Mouse (Mus musculus) forebrain, embryonic 15.5 days (tissue): Measurements from ENCODE around the gene Abhd6. TPM values are rescaled to one million over a fixed set of nuclear protein-coding genes. Genes with fewer than 3 reads are reported as not detected.

Source experiments
- ATAC-seq: fragments of 200-750 bp; cut with Nextera tagmentation; replicated peaks from 2 replicates; pipeline ENCODE4 v1.8.0; 2017; ENCODE audit warnings: mild to moderate bottlenecking, moderate TSS enrichment, moderate library complexity
- H3K27ac ChIP-seq: fragments of 300-500 bp; sonication (generic); replicated peaks from 2 replicates; pipeline ENCODE4 v1.5.1; 2015; ENCODE audit warnings: mild to moderate bottlenecking, inconsistent platforms
- H3K27me3 ChIP-seq: fragments of 300-500 bp; sonication (generic); 2 replicates; pipeline ENCODE4 v1.6.1; 2015; ENCODE audit warnings: inconsistent platforms
- H3K36me3 ChIP-seq: fragments of 300-500 bp; sonication (generic); 2 replicates; pipeline ENCODE4 v1.6.1; 2015; ENCODE audit warnings: mild to moderate bottlenecking, inconsistent platforms
- H3K4me1 ChIP-seq: fragments of 300-500 bp; sonication (generic); 2 replicates; pipeline ENCODE4 v1.6.1; 2015; ENCODE audit warnings: inconsistent platforms
- H3K4me2 ChIP-seq: fragments of 300-500 bp; sonication (generic); replicated peaks from 2 replicates; pipeline ENCODE4 v1.6.1; 2015; ENCODE audit warnings: mild to moderate bottlenecking, inconsistent platforms
- H3K4me3 ChIP-seq: fragments of 300-500 bp; sonication (generic); 2 replicates; pipeline ENCODE4 v1.5.1; 2015; ENCODE audit warnings: mild to moderate bottlenecking, inconsistent platforms
- H3K9ac ChIP-seq: fragments of 300-500 bp; sonication (generic); replicated peaks from 2 replicates; pipeline ENCODE4 v1.6.1; 2015; ENCODE audit warnings: mild to moderate bottlenecking, inconsistent platforms
- H3K9me3 ChIP-seq: fragments of 300-500 bp; sonication (generic); 2 replicates; pipeline ENCODE4 v1.6.1; 2016; ENCODE audit warnings: inconsistent platforms
- WGBS: fragments of 180-500 bp; shearing (Covaris S2); methylation state at CpG from one replicate; pipeline ENCODE4 v1.1.7; 2015; ENCODE audit warnings: mixed read lengths; 5-methylcytosine and 5-hydroxymethylcytosine counted together
- polyA plus RNA-seq: library from polyadenylated mRNA; unstranded; fragments of >200 nt; fragmentation: Nextera tagmentation; extraction: Ambion mirVana; gene quantifications from 2 replicates; pipeline ENCODE4 v1.2.1, GENCODE M21; 2015

The Abhd6 gene
- polyA plus RNA-seq, 1 experiment from 2014 or later = 33.0 TPM

DNA sequence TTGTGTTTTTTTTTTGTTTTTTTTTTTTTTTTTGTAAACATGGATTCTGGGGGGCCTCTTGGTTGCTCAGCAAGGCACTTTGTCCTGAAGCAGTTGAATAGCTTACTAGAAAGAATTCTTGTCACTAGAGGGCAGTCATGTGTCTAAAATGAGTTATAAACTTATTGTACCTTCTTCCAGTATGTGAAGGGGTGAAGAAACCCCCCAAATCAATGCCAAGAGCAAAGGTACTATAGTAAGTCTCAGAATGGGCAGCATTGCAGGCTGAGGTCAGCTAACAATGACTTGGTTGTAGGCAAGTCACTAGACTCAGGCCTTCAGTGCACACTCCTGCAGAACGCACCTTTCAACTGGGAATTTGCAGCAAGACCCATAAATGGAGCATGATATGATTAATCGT lies 89.9 kb downstream of the Abhd6 start:
- Histone ChIP-seq H3K36me3 (peaks cover 36% of the 10 kb centered on the region), H3K9me3 (no peaks in the 10 kb centered on the region), H3K4me2 (no peak overlapping the region), H3K4me1 (peaks cover 8% of the 10 kb centered on the region), H3K4me3 (no peak overlapping the region), H3K9ac (no peak overlapping the region), H3K27ac (no peak overlapping the region), H3K27me3 (no peaks in the 10 kb centered on the region)
- peak; percentile 39; the same call in 1 of the 2 replicates for ATAC-seq
- 93% methylated on average over 2 of the region's 2 CpGs for WGBS

DNA sequence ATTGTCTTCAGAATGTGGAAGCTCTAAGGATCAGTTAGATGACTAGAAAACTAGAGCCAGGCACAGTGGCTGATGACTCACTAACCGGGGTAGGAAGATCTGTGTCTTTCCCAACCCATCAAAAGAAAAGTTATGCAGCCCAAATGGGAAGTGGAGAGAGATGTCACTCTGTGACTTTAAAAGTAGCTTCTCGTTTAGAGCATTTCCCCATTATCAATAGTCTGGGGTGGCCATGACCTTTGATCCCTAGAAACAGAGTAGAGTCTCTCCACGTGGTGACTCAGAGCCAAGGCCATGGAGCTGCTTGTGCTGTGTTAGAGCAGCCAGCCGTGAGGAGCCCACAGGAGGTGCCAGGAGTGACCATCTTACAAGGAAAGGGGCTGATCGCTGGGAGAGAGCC lies 90.7 kb downstream of the Abhd6 start:
- Histone ChIP-seq H3K27ac (0 out of 2 replicates have a peak overlapping the region, but pooled peaks have one; percentile 19), H3K4me1 (peaks cover 12% of the 10 kb centered on the region), H3K9ac (no peak overlapping the region), H3K27me3 (no peaks in the 10 kb centered on the region), H3K9me3 (no peaks in the 10 kb centered on the region), H3K36me3 (peaks cover 31% of the 10 kb centered on the region), H3K4me3 (no peak overlapping the region), H3K4me2 (no peak overlapping the region)
- WGBS = 39% methylated on average over 5 of the region's 5 CpGs
- no peak for ATAC-seq

- H3K4me2 ChIP-seq = no peak overlapping the region
These were observed 92.3 kb downstream of the Abhd6 start for GRCm38 (mm10) chr14:8094931-8095561.

GRCm38 (mm10) chr14:8095562-8095950 lies 92.9 kb downstream of the Abhd6 start:
- H3K4me3 ChIP-seq = no peak overlapping the region
- no peak overlapping the region for H3K9ac ChIP-seq
- no peak for ATAC-seq
- H3K36me3 ChIP-seq = peaks cover 10% of the 10 kb centered on the region
- peaks cover 24% of the 10 kb centered on the region for H3K4me1 ChIP-seq
- H3K27ac ChIP-seq = no peak overlapping the region
- no peaks in the 10 kb centered on the region for H3K9me3 ChIP-seq
- WGBS = 78% methylated on average over 7 of the region's 7 CpGs
- H3K27me3 ChIP-seq = no peaks in the 10 kb centered on the region
- no peak overlapping the region for H3K4me2 ChIP-seq

More at GRCm38 (mm10) chr14:8094931-8095561, 92.3 kb downstream of the Abhd6 start:
- Histone ChIP-seq H3K27ac (no peak overlapping the region), H3K4me1 (peaks cover 24% of the 10 kb centered on the region), H3K9me3 (no peaks in the 10 kb centered on the region), H3K36me3 (peaks cover 15% of the 10 kb centered on the region), H3K27me3 (no peaks in the 10 kb centered on the region), H3K9ac (no peak overlapping the region), H3K4me3 (no peak overlapping the region)
- WGBS = 51% methylated on average over 3 of the region's 3 CpGs
- no peak for ATAC-seq

GRCm38 (mm10) chr14:8097978-8098686 lies 95.4 kb downstream of the Abhd6 start, which contains the start of gene Pxk:
Gene Pxk, plus strand, starts transcription at chr14:8098211.
- Histone ChIP-seq H3K27ac (peak within 1 kb of the TSS; percentile 73), H3K9ac (peak within 1 kb of the TSS; percentile 71), H3K9me3 (no peaks in the 10 kb centered on the region), H3K4me1 (peaks cover 33% of the 10 kb centered on the region), H3K4me3 (peak within 1 kb of the TSS; percentile 73), H3K27me3 (no peaks in the 10 kb centered on the region), H3K4me2 (peak within 1 kb of the TSS; percentile 59), H3K36me3 (no peaks in the 10 kb centered on the region)
- ATAC-seq = peak; percentile 94
- under 1% methylated on average over 81 of the region's 89 CpGs for WGBS

DNA sequence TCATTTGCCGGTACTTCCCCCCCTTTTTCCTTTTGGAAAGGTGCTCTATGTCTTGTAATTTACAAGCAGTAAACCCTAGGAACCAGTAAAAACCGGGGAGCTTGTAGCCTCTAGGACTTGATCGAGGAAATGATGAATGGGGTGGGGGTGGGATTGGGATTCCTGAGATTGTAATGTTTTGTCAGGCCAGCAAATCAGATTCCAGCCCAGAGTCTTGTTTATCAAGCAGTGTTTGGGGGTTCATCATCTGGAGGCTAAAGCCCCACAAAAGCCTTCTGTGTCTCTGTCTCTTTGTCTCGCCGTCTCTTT lies 95.9 kb downstream of the Abhd6 start:
- 2% methylated on average over 5 of the region's 5 CpGs for WGBS
- H3K4me1 ChIP-seq = peaks cover 35% of the 10 kb centered on the region
- no peak for ATAC-seq
- H3K4me3 ChIP-seq = peak overlapping the region; percentile 73
- peak overlapping the region; percentile 71 for H3K9ac ChIP-seq
- no peaks in the 10 kb centered on the region for H3K9me3 ChIP-seq
- no peaks in the 10 kb centered on the region for H3K27me3 ChIP-seq
- peak overlapping the region; percentile 59 for H3K4me2 ChIP-seq
- H3K27ac ChIP-seq = peak overlapping the region; percentile 73
- H3K36me3 ChIP-seq = no peaks in the 10 kb centered on the region

DNA sequence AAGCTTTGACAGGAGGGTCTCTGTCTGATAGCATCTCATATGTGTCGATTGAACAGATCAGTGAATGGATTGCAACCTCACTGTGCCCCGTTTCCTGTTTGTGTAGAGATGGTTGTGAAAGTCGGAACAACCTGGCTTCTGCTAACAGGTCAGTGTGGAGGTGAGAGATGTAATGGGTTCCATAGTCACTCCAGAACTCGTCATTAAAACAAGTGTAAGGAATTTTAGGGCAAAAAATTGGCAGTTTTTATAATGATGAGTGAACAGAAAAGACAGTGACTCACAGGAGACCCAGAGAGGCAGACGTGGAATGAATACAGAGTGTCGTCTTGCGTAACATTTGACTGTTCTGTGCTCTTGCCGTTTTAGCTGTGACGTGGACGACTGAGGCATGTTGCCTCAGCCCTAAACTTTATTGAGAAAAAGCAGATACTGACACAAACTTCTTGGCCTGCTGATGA lies 96.9 kb downstream of the Abhd6 start:
- no peaks in the 10 kb centered on the region for H3K9me3 ChIP-seq
- no peaks in the 10 kb centered on the region for H3K27me3 ChIP-seq
- peak overlapping the region; percentile 59 for H3K4me2 ChIP-seq
- 70% methylated on average over 10 of the region's 10 CpGs for WGBS
- ATAC-seq = no peak
- no peak overlapping the region for H3K27ac ChIP-seq
- H3K9ac ChIP-seq = peak overlapping the region; percentile 71; the same call in 1 of the 2 replicates
- peaks cover 32% of the 10 kb centered on the region for H3K4me1 ChIP-seq
- H3K4me3 ChIP-seq = peak overlapping the region; percentile 73
- H3K36me3 ChIP-seq = no peaks in the 10 kb centered on the region

- Histone ChIP-seq H3K4me2 (no peak overlapping the region), H3K27me3 (no peaks in the 10 kb centered on the region)
These were observed 99.2 kb downstream of the Abhd6 start for GRCm38 (mm10) chr14:8101886-8102285.

GRCm38 (mm10) chr14:8102676-8103075 lies 100.0 kb downstream of the Abhd6 start:
- Histone ChIP-seq H3K27me3 (no peaks in the 10 kb centered on the region), H3K4me2 (no peak overlapping the region), H3K36me3 (no peaks in the 10 kb centered on the region), H3K9me3 (no peaks in the 10 kb centered on the region), H3K4me3 (no peak overlapping the region), H3K9ac (no peak overlapping the region), H3K4me1 (peaks cover 29% of the 10 kb centered on the region), H3K27ac (no peak overlapping the region)
- 63% methylated on average over 12 of the region's 12 CpGs for WGBS
- ATAC-seq = no peak

More at GRCm38 (mm10) chr14:8101886-8102285, 99.2 kb downstream of the Abhd6 start:
- no peak for ATAC-seq
- WGBS = 89% methylated on average over 8 of the region's 8 CpGs
- Histone ChIP-seq H3K4me3 (no peak overlapping the region), H3K36me3 (no peaks in the 10 kb centered on the region), H3K9me3 (no peaks in the 10 kb centered on the region), H3K4me1 (peaks cover 32% of the 10 kb centered on the region), H3K27ac (no peak overlapping the region), H3K9ac (no peak overlapping the region)

Other genes with a start within 250 kb of the Abhd6 start
- gene Gm26661, start 211.3 kb upstream of the Abhd6 start, polyA plus RNA-seq = not detected in 2 replicates
- 8.6 and 9.6 TPM in 2 replicates for gene Flnb, start 184.9 kb upstream of the Abhd6 start, polyA plus RNA-seq
- gene Gm45521, start 45.6 kb upstream of the Abhd6 start, polyA plus RNA-seq = not detected in 2 replicates
- gene Dnase1l3, start 8.3 kb upstream of the Abhd6 start, polyA plus RNA-seq = 0.09 TPM in 2 replicates
- 50.1 and 59.7 TPM in 2 replicates for gene Rpp14, start 77.5 kb downstream of the Abhd6 start, polyA plus RNA-seq
- 48.8 and 51.8 TPM in 2 replicates for gene Pxk, start 95.3 kb downstream of the Abhd6 start, polyA plus RNA-seq
- 235 and 239 TPM in 2 replicates for gene Pdhb, start 170.1 kb downstream of the Abhd6 start, polyA plus RNA-seq
- 15.7 and 25.1 TPM in 2 replicates for gene Kctd6, start 211.2 kb downstream of the Abhd6 start, polyA plus RNA-seq